Mouse (Mus musculus) testis, adult 2 months (tissue): ENCODE data around the gene Alox12b.

Experiments used
- CTCF ChIP-seq: fragments of 200-500 bp; IDR thresholded peaks from 2 replicates; pipeline ENCODE4 v1.5.1; 2012; ENCODE audit warnings: low read depth, mild to moderate bottlenecking, inconsistent platforms, low read length, moderate library complexity; ENCODE audit not compliant: control insufficient read depth, insufficient read depth, insufficient replicate concordance
- POLR2A ChIP-seq: fragments of 200-500 bp; IDR thresholded peaks from 2 replicates; pipeline ENCODE4 v1.6.1; 2012; ENCODE audit warnings: low read depth, mild to moderate bottlenecking, inconsistent platforms, low read length, moderate library complexity; ENCODE audit not compliant: control insufficient read depth

GRCm38 (mm10) chr11:69196766-69197165 lies 40.0 kb downstream of the Alox12b start:
- TF ChIP-seq CTCF, result no peak
- no peak for TF ChIP-seq POLR2A
